Mouse (Mus musculus) heart, embryonic 11.5 days (tissue): ENCODE measurements around the gene Anapc15-ps. TPM values are rescaled to one million over a fixed set of nuclear protein-coding genes. Genes with fewer than 3 reads are reported as not detected.

Experiments
- ATAC-seq: fragments of 200-750 bp; cut with Nextera tagmentation; replicated peaks from 2 replicates; pipeline ENCODE4 v1.8.0; 2017; ENCODE audit warnings: moderate library complexity; ENCODE audit not compliant: insufficient number of reproducible peaks, low FRiP score, low TSS enrichment
- H3K27ac ChIP-seq: fragments of 300-500 bp; sonication (generic); 2 replicates; pipeline ENCODE4 v1.5.1; 2014; ENCODE audit warnings: mild to moderate bottlenecking, low read depth, low read length
- H3K27me3 ChIP-seq: fragments of 300-500 bp; sonication (generic); 2 replicates; pipeline ENCODE4 v1.6.1; 2014; ENCODE audit warnings: mild to moderate bottlenecking, low read length, mixed read lengths; ENCODE audit not compliant: control insufficient read depth, insufficient read depth
- H3K36me3 ChIP-seq: fragments of 300-500 bp; sonication (generic); 2 replicates; pipeline ENCODE4 v1.6.1; 2014; ENCODE audit warnings: mild to moderate bottlenecking, low read length, moderate library complexity, mixed read lengths; ENCODE audit not compliant: control insufficient read depth, insufficient read depth
- H3K4me1 ChIP-seq: fragments of 300-500 bp; sonication (generic); 2 replicates; pipeline ENCODE4 v1.6.1; 2014; ENCODE audit warnings: low read length; ENCODE audit not compliant: control insufficient read depth, insufficient read depth
- H3K4me2 ChIP-seq: fragments of 300-500 bp; sonication (generic); 2 replicates; pipeline ENCODE4 v1.6.1; 2014; ENCODE audit warnings: mild to moderate bottlenecking, moderate library complexity
- H3K4me3 ChIP-seq: fragments of 300-500 bp; sonication (generic); 2 replicates; pipeline ENCODE4 v1.5.1; 2014; ENCODE audit warnings: low read depth, low read length
- H3K9ac ChIP-seq: fragments of 300-500 bp; sonication (generic); 2 replicates; pipeline ENCODE4 v1.6.1; 2014; ENCODE audit warnings: mild to moderate bottlenecking, low read depth, low read length, moderate library complexity
- H3K9me3 ChIP-seq: fragments of 300-500 bp; sonication (generic); replicated peaks from 2 replicates; pipeline ENCODE4 v1.6.1; 2016; ENCODE audit warnings: low read length; ENCODE audit not compliant: control insufficient read depth
- WGBS: fragments of 180-500 bp; shearing (Covaris S2); extraction: QIAGEN DNeasy Blood & Tissue Kit; methylation state at CpG from one replicate; pipeline ENCODE4 v1.1.7; 2014; ENCODE audit not compliant: insufficient replicate concordance; 5-methylcytosine and 5-hydroxymethylcytosine counted together
- polyA plus RNA-seq: library from polyadenylated mRNA; unstranded; fragments of >200 nt; fragmentation: Nextera tagmentation; extraction: Ambion mirVana; gene quantifications from 2 replicates; pipeline ENCODE4 v1.2.1, GENCODE M21; 2014

Anapc15-ps gene
- polyA plus RNA-seq, 1 experiment from 2014 or later, result not detected

- no peak overlapping the region for H3K9ac ChIP-seq
- 76% methylated on average over 4 of the region's 4 CpGs for WGBS
- H3K4me1 ChIP-seq, result no peaks in the 10 kb centered on the region
- ATAC-seq, result no peak
- no peak overlapping the region for H3K27ac ChIP-seq
- H3K4me3 ChIP-seq, result no peak overlapping the region
- no peaks in the 10 kb centered on the region for H3K27me3 ChIP-seq
- H3K4me2 ChIP-seq, result no peak overlapping the region
- no peaks in the 10 kb centered on the region for H3K36me3 ChIP-seq
- H3K9me3 ChIP-seq, result no peaks in the 10 kb centered on the region
These were observed 12.8 kb upstream of the Anapc15-ps start for GRCm38 (mm10) chr10:95686041-95686440.

- H3K4me1 ChIP-seq, result peaks cover 5% of the 10 kb centered on the region; the same call in 1 of the 2 replicates
- H3K4me2 ChIP-seq, result no peak overlapping the region
- H3K4me3 ChIP-seq, result no peak overlapping the region
- no peaks in the 10 kb centered on the region for H3K9me3 ChIP-seq
- no peaks in the 10 kb centered on the region for H3K36me3 ChIP-seq
- 51% methylated on average over 15 of the region's 15 CpGs for WGBS
- no peak overlapping the region for H3K27ac ChIP-seq
- no peak for ATAC-seq
- no peak overlapping the region for H3K9ac ChIP-seq
- no peaks in the 10 kb centered on the region for H3K27me3 ChIP-seq
These were observed 11.7 kb upstream of the Anapc15-ps start for GRCm38 (mm10) chr10:95684782-95685555.

GRCm38 (mm10) chr10:95684250-95684649, 11.0 kb upstream of the Anapc15-ps start:
- no peak for ATAC-seq
- H3K9ac ChIP-seq, result no peak overlapping the region
- H3K27ac ChIP-seq, result no peak overlapping the region
- H3K36me3 ChIP-seq, result no peaks in the 10 kb centered on the region
- H3K27me3 ChIP-seq, result no peaks in the 10 kb centered on the region
- no peak overlapping the region for H3K4me2 ChIP-seq
- H3K4me1 ChIP-seq, result peaks cover 5% of the 10 kb centered on the region; the same call in 1 of the 2 replicates
- H3K9me3 ChIP-seq, result no peaks in the 10 kb centered on the region
- 79% methylated on average over 4 of the region's 4 CpGs for WGBS
- H3K4me3 ChIP-seq, result no peak overlapping the region

- no peaks in the 10 kb centered on the region for H3K27me3 ChIP-seq
- 90% methylated on average over 3 of the region's 3 CpGs for WGBS
- ATAC-seq, result no peak
- H3K9ac ChIP-seq, result no peak overlapping the region
- H3K4me1 ChIP-seq, result peaks cover 5% of the 10 kb centered on the region; the same call in 1 of the 2 replicates
- no peak overlapping the region for H3K4me3 ChIP-seq
- no peak overlapping the region for H3K4me2 ChIP-seq
- no peaks in the 10 kb centered on the region for H3K9me3 ChIP-seq
- H3K27ac ChIP-seq, result no peak overlapping the region
- H3K36me3 ChIP-seq, result no peaks in the 10 kb centered on the region
These were observed 10.5 kb upstream of the Anapc15-ps start for GRCm38 (mm10) chr10:95683735-95684134.

- Histone ChIP-seq H3K27me3 (no peaks in the 10 kb centered on the region), H3K4me1 (peaks cover 9% of the 10 kb centered on the region), H3K27ac (no peak overlapping the region), H3K9ac (no peak overlapping the region), H3K4me2 (no peak overlapping the region), H3K36me3 (no peaks in the 10 kb centered on the region), H3K4me3 (no peak overlapping the region), H3K9me3 (no peaks in the 10 kb centered on the region)
- 73% methylated on average over 10 of the region's 10 CpGs for WGBS
- no peak for ATAC-seq
These were observed 9.7 kb upstream of the Anapc15-ps start for GRCm38 (mm10) chr10:95682964-95683363.

GRCm38 (mm10) chr10:95682091-95682740, 9.0 kb upstream of the Anapc15-ps start:
- Histone ChIP-seq H3K4me3 (no peak overlapping the region), H3K4me1 (peaks cover 16% of the 10 kb centered on the region), H3K36me3 (no peaks in the 10 kb centered on the region), H3K9me3 (no peaks in the 10 kb centered on the region), H3K9ac (no peak overlapping the region), H3K27me3 (no peaks in the 10 kb centered on the region), H3K4me2 (no peak overlapping the region), H3K27ac (no peak overlapping the region)
- ATAC-seq, result no peak
- WGBS, result 85% methylated on average over 9 of the region's 9 CpGs

GRCm38 (mm10) chr10:95681481-95681880, 8.2 kb upstream of the Anapc15-ps start:
- WGBS, result 71% methylated on average over 4 of the region's 4 CpGs
- Histone ChIP-seq H3K4me1 (peaks cover 22% of the 10 kb centered on the region), H3K4me2 (peak overlapping the region; percentile 55)

GRCm38 (mm10) chr10:95681058-95681440, 7.8 kb upstream of the Anapc15-ps start:
- no peaks in the 10 kb centered on the region for H3K36me3 ChIP-seq
- no peaks in the 10 kb centered on the region for H3K9me3 ChIP-seq
- H3K4me3 ChIP-seq, result peak overlapping the region; percentile 30
- peak overlapping the region; percentile 61; the same call in 1 of the 2 replicates for H3K9ac ChIP-seq
- WGBS, result 49% methylated on average over 7 of the region's 7 CpGs
- ATAC-seq, result peak; percentile 50; the same call in 1 of the 2 replicates
- H3K27me3 ChIP-seq, result no peaks in the 10 kb centered on the region
- peaks cover 22% of the 10 kb centered on the region for H3K4me1 ChIP-seq
- H3K27ac ChIP-seq, result no peak overlapping the region
- H3K4me2 ChIP-seq, result peak overlapping the region; percentile 55

More at GRCm38 (mm10) chr10:95681481-95681880, 8.2 kb upstream of the Anapc15-ps start:
- Histone ChIP-seq H3K27me3 (no peaks in the 10 kb centered on the region), H3K9ac (no peak overlapping the region), H3K4me3 (no peak overlapping the region), H3K36me3 (no peaks in the 10 kb centered on the region), H3K9me3 (no peaks in the 10 kb centered on the region), H3K27ac (no peak overlapping the region)
- ATAC-seq, result no peak
